Mouse (Mus musculus) small intestine, adult 2 months (tissue): ENCODE results near the gene Tead1.

Experiments
- CTCF ChIP-seq: fragments of 200-500 bp; IDR thresholded peaks from 2 replicates; pipeline ENCODE4 v1.5.1; 2012; ENCODE audit warnings: low read depth, mild to moderate bottlenecking, control low read depth, inconsistent platforms, low read length, moderate library complexity, mixed read lengths; ENCODE audit not compliant: insufficient replicate concordance, insufficient read length; ENCODE audit errors: extremely low read depth
- POLR2A ChIP-seq: fragments of 200-500 bp; IDR thresholded peaks from 2 replicates; pipeline ENCODE4 v1.6.1; 2012; ENCODE audit warnings: low read depth, mild to moderate bottlenecking, control low read depth, inconsistent platforms, low read length, moderate library complexity

DNA sequence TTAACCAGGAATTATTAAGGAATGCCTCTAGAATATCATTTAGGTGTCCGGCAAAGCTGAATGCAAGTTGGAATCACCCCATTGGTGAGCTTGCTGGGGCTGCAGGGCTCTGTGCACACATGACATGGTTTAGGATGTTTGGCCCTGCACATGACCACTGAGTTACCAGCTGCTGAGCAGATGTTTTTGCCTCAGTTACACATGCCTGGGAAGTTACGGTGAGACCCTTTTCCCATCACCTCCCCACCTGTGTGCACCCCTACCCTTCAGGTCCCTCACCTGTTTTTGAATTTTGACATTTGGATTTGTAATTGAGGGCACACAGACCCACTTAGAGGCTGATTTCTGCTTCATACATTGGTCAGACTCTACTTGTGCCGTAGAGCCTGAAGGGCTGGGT lies 6.9 kb downstream of the Tead1 start:
- TF ChIP-seq CTCF: no peak
- TF ChIP-seq POLR2A: no peak
